Mouse (Mus musculus): Measurements from ENCODE around the gene Fubp3.

Gene Fubp3

DNA sequence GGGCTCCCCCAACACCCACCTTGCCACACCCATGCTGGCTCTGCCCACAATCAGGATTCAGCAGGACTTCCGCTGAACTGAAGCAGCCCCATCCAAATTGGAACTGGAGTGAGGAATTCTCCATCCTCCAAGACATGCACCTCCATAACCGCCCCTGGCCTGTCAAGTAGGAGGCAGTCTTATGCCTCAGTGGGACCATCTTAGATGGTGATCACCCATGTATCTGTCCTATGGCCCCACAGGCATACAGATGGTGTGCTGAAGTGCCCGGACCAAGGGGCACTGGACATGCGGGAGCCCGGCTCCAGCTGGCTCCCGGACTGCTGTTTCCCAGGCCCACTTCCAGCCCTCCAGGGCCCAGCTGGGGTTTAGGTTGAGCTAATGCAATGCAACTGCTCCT is 46.8 kb downstream of the Fubp3 start:
- DNase-seq (ENCODE audit: low spot score) = no peak

- no peak for DNase-seq (ENCODE audit: low spot score)
These were observed 61.1 kb downstream of the Fubp3 start for GRCm38 (mm10) chr2:31633531-31633930.

- DNase-seq (ENCODE audit: low spot score) = no peak
These were observed 63.1 kb downstream of the Fubp3 start for GRCm38 (mm10) chr2:31635281-31636137.

- DNase-seq (ENCODE audit: low spot score) = no peak
These were observed 63.8 kb downstream of the Fubp3 start for GRCm38 (mm10) chr2:31636138-31636741.

DNA sequence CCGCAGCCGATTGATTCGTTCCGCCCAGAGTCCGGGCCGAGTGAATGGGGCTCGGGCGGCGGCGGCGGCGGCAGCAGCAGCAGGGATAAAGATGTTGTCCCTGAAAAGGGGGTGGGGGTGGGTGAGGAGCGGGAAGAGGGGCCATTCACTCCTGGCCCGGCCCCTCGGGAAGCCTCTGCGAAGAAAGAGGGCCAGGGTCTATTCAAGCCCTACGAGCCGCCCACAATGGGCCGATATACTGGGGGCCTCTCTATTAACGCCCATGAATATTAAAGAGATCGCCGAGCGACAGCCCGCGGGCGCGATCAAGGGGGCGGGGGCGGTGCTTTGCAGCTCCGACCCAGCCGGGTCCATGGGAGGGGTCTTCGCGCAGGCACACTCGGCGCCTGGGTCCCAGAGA is 64.3 kb downstream of the Fubp3 start:
- DNase-seq (ENCODE audit: low spot score) = no peak

DNA sequence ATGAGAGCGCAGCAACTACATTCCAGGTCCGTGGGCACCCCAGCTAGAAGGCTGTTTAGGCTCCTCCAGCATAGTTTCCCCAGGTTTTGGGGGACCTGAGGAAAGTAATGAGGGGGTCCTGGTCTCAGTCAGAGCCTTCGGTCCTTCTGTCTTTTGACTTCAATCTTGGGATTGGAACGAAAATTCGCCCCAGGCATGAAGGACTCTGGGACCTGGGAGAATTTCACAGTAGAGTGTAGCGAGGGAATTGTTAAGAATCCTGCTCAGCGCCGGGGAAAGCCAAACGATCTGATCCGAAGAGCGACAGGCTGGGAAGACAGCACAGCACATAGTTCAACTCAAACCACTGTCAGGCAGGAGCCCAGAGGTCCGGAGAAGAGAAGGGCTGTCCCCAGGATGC is 64.9 kb downstream of the Fubp3 start:
- DNase-seq (ENCODE audit: low spot score) = no peak

DNA sequence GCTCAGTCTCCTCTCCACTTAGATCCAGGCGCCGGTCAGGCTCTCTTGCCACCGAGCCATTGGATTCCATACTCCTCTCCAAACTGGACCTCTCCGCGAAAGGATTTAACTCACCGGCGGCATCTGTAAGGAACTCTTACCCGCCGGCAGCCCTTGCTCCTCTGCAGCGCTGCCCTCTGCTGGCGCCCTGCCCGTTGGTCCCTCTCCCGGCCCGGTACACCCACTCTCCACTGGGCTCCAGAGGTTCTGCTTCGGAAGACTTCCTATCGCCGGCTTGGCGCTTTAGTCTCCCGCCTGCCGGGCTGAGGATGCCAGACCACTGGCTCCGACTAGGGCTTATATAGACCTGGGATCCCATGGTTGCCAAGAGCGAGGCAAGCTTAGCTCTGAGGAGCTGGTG is 65.4 kb downstream of the Fubp3 start:
- no peak for DNase-seq (ENCODE audit: low spot score)

DNA sequence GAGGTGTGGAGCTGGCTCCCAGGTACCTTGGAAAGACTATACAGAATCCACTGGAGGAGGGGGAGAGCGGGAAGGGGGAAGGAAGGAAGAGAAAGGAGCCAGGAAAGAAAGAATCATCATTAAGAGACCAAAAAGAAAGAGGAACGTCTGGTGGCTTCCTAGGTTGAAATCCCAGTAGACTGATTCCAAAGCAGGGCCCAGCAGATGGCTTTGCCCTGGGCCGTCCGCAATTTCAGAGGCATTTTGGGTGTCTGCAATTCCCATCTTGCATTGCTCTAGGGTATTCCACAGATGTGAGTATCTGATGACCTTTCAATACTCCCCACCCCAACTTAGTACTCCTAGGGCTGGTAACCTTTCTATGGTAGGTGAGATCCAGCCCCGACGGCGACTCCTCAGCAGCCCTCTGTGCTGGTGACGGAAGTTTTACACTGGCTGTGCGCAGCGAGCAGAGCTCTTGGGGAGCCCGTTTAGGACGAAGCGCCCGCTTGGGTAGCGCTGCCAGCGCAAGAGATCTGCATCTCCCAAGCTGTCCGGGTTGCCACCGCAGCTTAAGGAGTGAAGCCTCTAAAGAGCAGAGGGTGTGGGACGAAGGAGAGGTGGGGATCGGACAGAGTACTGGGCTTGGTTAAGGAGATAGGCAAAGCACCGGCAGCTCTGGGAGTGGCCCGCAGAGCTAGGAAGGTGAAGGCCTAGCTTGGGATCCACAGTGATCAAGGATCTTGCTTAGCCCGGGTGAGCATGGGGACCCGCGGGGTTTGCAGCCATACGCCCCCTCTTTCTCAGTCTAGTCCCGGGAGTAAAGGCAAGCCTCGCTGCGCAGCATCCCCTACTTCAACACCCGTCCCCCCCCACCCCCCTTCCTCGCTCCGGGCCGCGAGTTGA is 66.4 kb downstream of the Fubp3 start:
- no peak for DNase-seq (ENCODE audit: low spot score)

DNA sequence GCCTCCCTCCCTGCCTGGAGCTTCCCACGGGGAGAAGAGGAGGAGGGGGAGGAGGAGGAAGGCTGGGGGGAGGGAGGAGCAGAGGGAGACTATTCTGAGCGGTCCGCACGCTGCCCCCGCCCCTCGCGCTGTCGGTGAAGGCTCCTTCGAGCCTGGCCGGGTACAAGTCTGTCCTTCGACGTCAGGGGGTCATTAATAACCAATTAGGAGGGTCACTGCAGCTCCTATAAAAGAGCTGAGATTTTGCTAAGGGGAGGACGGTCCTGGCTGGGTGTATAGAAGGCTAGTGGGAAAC is 67.0 kb downstream of the Fubp3 start:
- no peak for DNase-seq (ENCODE audit: low spot score)

- no peak for DNase-seq (ENCODE audit: low spot score)
These were observed 67.6 kb downstream of the Fubp3 start, which contains the start of gene Prdm12 for GRCm38 (mm10) chr2:31639901-31640608. Gene Prdm12 (plus strand): TSS chr2:31640037.

DNA sequence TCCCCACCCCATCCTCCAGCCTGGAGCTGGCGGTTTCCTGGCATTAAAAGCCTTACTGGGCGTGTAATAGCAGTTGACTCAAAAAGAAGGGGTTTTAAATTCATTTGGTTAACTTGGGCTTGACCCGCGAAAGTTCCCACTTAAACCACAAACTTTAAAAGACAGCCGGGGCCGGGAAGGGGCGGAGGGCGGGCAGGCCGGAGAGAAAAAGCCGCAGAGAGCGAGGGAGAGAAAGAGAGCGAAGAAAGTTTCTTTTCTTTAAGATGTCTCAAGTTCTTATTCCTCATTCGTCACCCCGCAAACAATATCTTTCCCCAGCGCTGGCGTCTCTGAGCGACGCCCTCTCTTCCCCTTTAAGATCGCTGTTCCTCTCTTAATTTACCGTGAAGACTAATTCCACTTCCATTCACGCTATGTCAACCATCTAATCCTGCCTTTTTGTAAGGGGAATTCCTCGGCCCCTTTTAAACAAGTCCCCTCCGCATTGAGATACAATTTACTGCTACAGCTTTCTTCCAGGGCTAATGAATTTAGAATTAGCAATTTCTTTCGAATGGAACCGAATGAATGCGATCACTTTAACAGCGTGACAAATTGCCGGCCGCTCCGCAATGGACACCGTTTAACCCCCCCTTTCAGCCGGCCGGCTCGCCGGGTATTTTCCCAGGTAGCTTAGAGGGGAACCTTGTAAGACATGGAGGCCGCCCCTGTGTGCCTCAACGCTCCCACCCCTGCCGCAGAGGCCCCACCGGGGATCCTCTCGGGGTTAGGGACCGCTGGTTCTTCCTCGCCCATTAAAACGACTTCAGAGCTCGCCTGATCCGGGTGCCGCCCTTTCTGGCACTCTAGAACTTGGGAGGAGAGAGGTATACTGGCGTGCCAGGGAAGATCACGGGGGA is 68.4 kb downstream of the Fubp3 start:
- DNase-seq (ENCODE audit: low spot score) = no peak

DNA sequence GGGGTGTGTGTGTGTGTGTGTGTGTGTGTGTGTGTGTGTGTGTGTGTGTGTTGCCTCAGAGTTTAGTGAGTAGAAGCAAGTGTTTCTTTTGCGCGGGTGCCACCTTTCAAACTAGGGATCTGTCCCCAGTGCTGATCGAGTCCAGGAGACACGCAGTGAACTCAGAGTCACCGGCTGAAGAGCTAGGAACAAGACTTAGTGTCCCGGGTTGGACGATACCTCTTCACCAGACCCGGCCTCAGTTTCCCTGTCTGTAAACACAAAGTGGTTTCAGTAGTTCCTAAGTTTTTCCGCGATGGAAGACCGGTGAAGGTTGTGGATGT is 69.0 kb downstream of the Fubp3 start:
- no peak for DNase-seq (ENCODE audit: low spot score)

GRCm38 (mm10) chr2:31641929-31642328 is 69.5 kb downstream of the Fubp3 start:
- no peak for DNase-seq (ENCODE audit: low spot score)

DNA sequence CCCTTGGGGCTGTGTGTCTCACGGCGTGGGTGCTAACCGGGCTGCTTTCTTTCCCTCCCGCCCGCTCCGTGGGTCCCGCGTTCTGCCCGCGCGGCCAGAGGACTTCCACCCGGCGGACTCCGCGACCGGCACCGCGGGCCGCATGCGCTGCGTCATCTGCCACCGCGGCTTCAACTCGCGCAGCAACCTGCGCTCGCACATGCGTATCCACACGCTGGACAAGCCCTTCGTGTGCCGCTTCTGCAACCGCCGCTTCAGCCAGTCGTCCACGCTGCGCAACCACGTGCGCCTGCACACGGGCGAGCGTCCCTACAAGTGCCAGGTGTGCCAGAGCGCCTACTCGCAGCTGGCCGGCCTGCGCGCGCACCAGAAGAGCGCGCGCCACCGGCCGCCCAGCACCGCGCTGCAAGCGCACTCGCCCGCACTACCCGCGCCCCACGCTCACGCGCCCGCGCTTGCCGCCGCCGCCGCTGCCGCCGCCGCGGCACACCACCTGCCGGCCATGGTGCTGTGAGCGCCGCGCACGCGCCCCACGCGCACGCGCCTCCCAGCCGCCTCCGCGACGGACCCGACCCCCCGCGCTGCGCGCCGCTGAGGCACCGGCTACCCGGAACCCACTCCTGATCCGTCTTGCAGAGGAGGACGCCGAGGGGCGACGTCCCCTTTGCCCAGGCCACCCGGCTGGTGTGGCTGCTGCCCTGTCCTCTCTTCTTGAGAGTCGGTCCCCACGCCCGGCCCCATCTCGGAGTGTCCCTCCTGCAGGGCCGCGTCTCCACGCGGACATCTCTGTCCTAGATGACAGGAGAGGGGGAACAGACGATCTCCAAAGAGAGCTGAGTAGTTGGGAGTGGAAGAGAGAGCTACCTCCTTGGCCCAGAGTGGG is 81.8 kb downstream of the Fubp3 start:
- DNase-seq (ENCODE audit: low spot score) = no peak

DNA sequence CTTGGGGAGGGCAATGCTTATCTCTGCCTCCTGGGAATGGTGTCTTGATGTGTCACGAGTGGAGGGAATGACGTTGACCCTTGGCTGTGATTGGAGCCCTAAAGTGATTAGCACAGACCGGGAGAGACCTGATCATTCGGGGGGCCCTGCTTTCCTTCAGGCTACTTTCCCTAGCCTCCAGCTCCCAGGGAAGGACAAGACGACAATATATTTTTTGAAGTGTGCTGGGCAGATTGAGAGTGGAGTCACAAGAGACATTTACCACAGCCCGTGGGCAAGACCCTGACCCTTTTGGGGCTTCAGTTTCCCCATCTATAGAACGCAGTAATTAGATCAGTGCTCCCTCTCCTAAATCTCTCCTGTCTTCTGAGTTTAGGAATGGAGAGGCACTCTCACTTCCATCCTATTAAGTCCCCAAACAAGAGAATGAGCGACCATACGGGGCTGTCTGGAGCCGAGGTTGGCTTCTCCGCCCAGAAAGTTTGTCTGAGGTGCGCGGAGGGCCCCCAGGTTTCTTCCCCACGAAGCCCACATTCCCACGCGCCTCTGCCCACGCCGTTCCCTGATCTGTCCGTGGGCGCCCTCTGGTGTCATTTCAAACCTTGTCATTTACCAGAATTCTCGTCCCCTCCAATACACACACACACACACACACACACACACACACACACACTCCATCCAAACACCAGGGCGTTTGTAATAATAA is 82.6 kb downstream of the Fubp3 start:
- peak; percentile 39 for DNase-seq (ENCODE audit: low spot score)

DNA sequence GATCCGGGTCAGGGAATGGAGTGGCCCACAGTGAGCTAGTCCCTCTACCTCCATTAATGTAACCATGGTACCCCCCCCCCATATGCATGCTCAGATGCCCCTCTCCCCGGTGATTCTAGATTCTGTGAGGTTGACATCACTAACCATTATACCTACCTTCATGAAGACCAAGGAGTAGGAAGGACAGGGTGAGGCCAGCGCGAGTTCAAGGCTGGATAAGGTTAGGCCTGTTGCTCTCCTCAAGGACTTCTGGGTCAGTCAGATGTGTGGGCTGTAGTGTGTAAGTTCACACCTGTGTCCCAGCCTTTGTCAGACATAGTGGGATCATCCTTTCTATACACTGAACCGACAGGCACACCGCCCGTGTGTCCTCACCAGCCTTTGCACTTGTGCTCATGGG is 83.9 kb downstream of the Fubp3 start:
- no peak for DNase-seq (ENCODE audit: low spot score)

DNA sequence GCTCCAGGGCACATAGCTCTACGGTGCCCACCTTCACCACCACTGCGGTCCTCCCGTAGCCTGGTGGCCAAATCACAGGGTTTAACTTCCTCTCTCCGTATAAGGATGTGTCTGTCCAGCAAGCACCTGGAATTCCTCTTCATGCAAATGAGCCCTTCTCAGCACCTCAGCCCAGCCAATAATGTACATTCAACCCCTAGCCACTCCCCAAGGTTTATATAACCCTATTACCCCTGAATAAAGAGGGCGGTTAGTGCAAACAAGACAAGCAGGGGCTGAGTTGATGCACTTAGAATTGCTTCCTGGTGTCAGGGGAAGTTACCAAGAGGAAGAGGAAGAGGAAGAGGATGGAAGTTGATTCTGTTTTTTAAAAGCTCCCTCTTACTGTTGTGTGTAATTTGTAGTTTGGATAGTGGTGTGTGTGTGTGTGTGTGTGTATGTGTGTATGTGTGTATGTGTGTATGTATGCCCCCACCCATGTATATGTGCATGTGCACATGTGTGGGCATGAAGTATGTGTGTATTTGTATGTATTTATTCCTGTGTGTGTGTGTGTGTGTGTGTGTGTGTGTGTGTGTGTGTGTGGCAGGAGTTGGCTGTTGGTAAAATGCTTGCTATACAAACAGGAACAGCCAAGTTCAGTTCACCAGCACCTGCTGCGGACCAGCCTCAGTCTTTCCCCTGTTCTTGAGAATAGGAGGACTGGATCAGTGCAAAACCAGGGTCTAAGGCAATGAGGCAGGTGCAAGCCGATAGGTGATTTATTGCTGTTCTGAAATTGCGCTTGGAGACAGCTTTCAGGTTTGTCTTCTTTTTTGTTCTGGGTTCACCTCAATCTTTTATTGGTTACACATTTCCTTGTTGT is 90.7 kb downstream of the Fubp3 start:
- no peak for DNase-seq (ENCODE audit: low spot score)

DNA sequence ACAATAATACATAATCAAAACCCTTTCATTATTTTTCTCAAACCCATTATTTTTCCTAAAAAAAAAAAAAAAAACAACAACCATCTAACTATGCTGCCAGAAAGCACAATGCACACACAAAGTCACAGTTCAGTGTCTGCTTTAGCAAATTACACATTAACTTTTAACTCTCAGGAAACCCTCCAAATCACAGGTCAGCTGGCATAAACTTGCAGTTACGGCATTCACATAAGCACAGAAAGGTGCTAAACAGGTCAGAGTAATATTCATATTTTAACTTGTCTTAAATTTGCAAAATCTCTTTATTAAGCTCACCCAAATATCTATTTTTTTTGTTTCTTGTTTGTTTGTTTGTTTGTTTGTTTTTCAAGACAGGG is 91.3 kb downstream of the Fubp3 start:
- no peak for DNase-seq (ENCODE audit: low spot score)

Data from ovary, postnatal 14 days (tissue).